Mouse (Mus musculus): ENCODE measurements around the gene Mrpl19.

The Mrpl19 gene

GRCm38 (mm10) chr6:81929402-81929801, 36.4 kb downstream of the Mrpl19 start:
- DNase-seq (ENCODE audit: low read depth), result no peak

- no peak for DNase-seq (ENCODE audit: low read depth)
Observed at GRCm38 (mm10) chr6:81924304-81924703, 41.5 kb downstream of the Mrpl19 start.

- peak; percentile 80 for DNase-seq (ENCODE audit: low read depth)
Observed at GRCm38 (mm10) chr6:81923523-81924142, 42.1 kb downstream of the Mrpl19 start, which contains the start of gene Gcfc2. Gene Gcfc2 (plus strand): TSS chr6:81923669.

- no peak for DNase-seq (ENCODE audit: low read depth)
Observed at GRCm38 (mm10) chr6:81912177-81912576, 53.6 kb downstream of the Mrpl19 start.

- DNase-seq (ENCODE audit: low read depth), result no peak
Observed at GRCm38 (mm10) chr6:81911713-81912112, 54.0 kb downstream of the Mrpl19 start.

GRCm38 (mm10) chr6:81911244-81911643, 54.5 kb downstream of the Mrpl19 start:
- no peak for DNase-seq (ENCODE audit: low read depth)

GRCm38 (mm10) chr6:81910302-81910855, 55.4 kb downstream of the Mrpl19 start:
- DNase-seq (ENCODE audit: low read depth), result no peak
